Mouse (Mus musculus) cortical plate, adult 2 months (tissue): ENCODE measurements at regions not wholly inside any gene's neighbourhood (a gene's known extent, or its start where the extent isn't known, plus 50 kb on each side); places are given as distances from the start of the nearest gene placed in this dataset.

Source experiments
- CTCF ChIP-seq: fragments of 200-500 bp; IDR thresholded peaks from 2 replicates; pipeline ENCODE4 v1.5.1; 2011; ENCODE audit warnings: mild to moderate bottlenecking, control low read depth, low read length; ENCODE audit not compliant: insufficient read depth; ENCODE audit errors: extremely low read depth
- POLR2A ChIP-seq: fragments of 200-500 bp; IDR thresholded peaks from 2 replicates; pipeline ENCODE4 v1.6.1; 2011; ENCODE audit warnings: mild to moderate bottlenecking, low read length, control low read depth; ENCODE audit not compliant: insufficient read depth; ENCODE audit errors: extremely low read depth

DNA sequence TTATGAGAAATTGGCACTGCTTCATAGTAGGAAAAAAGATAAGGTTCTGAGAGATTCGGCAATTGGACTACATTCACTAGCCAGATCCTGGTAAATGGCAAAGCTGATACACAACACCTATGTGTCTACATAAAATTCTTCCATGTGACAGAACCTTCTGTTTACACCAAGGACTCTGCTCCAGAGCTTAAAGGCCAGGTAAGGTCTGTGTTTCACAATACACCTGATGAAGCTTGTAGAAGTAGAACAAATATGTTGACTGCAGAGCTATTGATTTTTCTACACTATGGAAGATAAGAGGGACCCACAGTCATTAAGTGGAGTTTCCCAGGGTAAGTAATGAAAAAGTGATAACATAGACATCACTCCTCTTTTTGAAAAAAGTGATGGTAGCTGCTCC, 480.7 kb downstream of the Cypt12 start:
- TF ChIP-seq POLR2A (no peak), CTCF (no peak)
